Mouse (Mus musculus) 3T3-L1 (cell line): ENCODE results near the gene Cc2d2b.

Source experiments
- DNase-seq: peaks from one replicate; pipeline ENCODE4 v3.0.0-alpha.2; 2015; ENCODE audit warnings: low read depth, low spot score

Cc2d2b gene

DNA sequence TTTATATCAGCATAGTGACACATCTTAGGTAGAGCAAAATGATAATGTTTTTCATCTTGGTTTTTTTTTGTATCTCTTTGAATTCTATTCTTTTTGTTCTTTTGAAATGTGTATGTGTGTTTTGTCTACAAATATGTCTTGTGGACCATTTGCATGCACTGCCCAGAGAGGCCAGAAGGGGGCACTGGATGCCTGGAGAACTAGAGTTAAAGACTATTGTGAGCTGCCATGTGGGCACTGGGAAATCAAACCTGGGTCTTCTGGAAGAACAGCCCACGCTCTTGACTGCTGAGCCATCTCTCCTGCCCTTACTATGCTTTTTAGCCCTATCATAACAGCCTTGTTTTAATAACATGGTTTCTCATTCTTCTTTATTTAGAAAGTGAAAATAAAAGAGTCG lies 5.8 kb downstream of the Cc2d2b start:
- peak; percentile 62 for DNase-seq

DNA sequence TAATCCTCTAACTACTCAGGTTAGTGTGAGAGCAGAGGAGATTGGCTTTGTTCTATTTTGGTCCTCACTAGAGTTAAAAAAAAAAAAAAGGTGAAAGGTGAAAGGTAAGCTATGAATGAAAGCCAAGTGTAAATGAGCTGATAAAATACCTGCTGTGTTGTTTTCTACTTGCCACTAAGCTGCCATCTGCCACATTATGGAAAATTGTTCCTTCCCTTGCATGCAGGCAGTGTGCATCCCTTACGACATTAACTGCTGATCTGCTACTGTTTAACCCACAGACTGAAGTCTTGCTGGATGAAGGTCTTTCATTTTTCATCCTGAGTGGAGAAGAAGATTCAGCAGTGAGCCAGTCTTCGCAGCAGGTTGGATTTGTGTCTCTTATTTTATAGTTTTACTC lies 11.5 kb downstream of the Cc2d2b start:
- DNase-seq: no peak

DNA sequence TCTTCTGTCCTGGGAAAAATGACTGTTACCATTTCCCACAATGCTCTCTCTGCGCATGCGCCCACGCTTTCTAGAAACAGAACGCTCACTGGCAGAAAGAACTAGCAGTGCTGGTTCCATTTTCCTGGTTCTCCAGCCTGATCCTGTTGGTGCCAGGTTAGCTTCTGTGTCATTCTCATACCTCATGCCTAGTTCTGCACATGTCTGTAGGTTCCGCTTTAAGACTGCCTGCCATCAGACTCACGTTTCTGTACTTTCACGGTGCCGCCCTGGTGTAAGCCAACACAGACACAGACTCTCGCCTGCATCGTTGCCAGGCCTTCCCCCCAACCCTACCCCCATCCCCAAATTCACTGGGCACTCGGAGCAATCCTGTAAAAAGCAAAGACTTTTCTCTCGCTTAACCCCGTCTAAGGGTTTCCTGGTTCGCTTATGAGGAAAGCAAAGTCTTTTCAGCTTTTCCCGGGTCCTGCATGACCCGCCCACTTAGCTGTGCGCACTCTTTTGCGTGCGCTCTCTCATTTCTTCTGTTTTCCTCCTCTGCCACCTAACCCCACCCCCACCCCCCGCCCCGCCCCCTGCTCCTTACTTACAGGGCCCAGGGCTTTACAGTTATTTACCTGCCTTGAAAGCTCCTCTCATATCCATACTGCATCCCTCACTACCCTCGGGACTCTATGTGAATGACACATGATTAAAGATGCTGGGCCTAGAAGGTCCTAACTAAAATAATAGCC lies 13.6 kb downstream of the Cc2d2b start:
- DNase-seq: no peak

DNA sequence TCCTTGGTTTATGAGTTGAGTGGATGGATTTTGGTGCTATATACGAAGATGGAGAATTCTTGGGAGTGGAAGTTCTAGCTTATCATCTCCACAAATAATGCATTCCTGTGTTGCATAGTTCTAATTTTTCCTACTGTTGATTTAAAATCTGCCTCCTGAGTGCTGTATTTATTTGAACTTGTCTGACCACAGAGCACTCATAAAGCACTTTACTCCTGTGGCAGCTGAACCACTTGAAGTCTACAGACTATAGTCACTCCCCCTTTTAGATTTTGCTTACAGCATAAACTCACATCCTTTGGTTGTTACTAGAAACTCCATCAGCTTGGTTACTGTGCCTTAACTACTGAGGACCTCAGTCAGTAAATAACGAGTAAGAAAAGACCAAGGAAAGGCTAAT lies 18.6 kb downstream of the Cc2d2b start:
- no peak for DNase-seq

DNA sequence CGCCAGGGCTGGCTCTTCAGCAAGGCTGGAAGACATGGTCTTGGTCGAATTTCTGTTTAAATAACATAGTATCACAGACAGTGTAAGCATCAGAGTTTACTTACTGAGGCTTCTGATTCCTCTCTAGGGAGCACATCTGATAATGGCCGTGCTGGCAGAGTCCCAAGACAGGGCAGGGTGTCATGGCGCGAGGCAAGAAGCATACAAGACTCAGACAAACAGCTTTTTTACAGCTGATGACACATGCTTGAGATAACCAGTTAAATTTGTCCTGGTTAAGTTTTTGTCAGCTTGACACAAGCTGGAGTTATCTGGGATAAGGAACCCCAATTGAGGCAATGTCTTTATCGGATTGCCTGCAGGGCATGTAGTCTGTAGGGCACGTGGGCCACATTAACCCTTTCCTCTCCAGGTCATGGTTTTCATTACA lies 20.8 kb downstream of the Cc2d2b start:
- peak; percentile 9 for DNase-seq

DNA sequence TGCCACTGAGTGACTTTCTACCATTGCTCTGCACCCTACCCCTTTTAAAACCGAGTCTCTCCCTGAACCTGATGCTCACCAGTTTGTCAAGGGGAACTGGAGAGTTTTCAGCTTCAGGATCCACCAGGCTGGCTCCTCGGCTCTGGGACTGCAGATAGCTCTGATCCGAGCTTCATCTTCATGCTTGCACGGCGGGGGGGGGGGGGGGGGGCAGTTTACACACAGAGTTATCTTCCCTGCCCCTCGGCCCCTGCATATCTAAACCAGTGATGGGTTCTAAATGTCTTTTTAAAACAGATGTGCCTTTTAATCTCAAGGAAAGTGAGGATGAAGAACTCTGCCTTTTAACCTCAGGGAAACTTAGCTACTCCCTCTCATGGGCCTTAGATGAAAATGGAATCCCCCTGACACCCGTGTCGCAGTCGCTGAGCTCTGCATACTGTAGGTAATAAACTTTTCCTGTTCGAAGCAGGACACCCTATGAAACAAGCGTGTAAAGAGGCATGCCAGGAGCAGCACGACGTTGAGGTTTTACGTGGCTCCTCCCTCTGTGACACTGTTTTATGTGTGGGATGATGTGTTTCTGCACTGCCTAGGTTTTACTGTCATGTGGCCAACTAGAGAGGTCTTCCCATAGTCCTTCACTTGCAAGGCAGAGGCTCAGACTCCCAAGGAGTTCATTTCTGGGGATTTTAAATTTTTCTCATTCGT lies 39.6 kb downstream of the Cc2d2b start:
- no peak for DNase-seq

DNA sequence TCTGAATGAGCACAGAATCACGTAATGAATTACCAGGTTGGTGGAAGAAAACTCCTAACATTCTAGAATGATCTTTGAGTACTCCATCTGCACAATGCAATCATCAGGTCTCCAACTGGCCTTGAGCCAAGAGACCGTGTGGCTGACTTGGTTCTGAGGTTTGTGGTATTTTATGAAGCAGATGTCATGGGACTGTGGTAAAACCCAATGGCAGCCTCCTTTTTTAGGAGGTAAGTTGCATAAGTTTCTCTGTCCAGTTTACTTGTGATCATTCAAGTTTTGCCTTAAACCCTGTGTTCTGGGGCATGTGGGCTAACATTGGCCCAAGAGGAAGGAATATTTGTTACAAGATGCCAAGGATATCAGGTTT lies 40.1 kb downstream of the Cc2d2b start:
- DNase-seq: peak; percentile 10

DNA sequence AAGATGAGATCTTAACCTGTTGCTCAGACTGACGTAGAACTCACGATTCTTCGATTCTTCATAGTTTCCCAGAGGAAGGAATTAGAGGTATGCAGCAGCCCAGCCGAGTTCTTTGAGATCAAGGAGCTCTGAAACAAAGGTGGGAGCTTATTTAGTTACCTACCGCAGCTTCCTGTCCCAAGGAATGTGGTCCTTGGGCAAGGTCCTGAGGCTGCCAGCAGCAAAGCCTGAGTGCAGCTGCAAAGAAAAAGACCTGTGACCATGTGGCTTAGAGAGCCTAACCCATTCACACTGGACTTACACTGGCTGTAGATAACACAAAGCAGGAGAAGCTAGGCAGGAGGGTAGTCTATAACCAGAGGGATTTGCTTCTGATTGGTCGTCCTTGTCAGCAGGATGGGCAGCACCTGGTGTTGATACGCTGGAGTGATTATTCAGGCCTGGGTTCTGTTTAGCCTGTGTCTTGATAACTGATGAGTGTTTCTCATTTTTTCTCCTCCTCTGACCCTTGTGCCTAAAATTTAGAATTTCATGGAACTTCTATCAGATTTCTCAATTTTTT lies 56.7 kb downstream of the Cc2d2b start:
- DNase-seq: no peak

DNA sequence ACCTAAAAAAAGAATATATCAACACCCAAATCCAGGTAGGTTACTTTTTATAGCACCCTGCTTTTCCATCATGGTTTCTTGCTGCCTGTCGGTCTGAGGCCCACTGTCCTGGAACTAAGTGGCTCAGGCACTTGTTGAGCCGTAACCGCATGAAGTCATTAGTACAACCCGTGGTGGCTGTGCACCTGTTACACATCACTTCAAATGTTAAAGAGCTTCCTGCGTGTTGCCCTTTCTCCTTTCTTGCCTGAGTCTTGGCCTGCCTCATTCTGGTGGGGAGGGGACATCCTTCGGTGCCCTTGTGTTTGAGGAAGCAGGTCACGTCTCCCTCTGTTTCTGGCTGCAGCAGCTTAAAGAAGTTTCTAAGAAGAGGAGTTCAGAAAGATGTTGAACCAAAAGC lies 61.3 kb downstream of the Cc2d2b start:
- no peak for DNase-seq

DNA sequence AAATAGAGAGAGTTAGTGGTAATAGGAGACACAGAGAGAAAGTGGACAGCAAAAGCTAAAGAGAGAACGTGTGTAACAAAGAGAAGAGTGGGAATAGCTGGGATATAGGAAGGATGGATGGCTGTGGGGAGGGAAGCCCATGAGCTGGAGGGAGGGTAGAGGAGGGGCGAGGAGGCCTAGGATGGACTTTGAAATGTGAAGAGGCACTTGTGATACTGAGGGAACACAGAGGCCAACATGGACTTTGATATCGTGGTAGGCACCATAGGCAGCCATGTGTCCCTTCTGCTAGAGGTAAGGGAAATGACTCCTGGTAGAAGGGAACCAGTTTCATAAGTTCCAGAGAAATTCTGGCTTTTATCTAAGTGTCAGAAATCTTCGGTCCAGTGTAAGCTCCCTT lies 63.3 kb downstream of the Cc2d2b start:
- DNase-seq: no peak

DNA sequence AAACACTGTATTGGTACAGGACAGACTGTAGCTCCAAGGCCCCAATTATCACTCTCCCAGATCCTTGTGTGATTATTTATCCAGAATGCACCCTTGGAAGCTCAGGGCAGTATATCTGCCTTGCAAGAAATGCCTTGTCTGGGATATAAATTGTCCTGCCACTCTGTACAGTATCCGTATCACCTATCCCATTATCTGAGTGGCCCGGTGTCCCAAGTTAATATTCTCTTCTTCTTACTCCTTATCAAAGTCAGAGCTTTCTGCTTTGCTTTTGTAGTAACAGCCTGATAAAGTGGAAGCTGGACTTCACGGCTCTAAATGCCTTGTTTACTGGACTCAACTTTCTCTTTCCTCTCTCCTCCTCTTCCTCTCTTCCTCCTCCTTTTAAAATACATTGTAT lies 64.2 kb downstream of the Cc2d2b start:
- DNase-seq: no peak

DNA sequence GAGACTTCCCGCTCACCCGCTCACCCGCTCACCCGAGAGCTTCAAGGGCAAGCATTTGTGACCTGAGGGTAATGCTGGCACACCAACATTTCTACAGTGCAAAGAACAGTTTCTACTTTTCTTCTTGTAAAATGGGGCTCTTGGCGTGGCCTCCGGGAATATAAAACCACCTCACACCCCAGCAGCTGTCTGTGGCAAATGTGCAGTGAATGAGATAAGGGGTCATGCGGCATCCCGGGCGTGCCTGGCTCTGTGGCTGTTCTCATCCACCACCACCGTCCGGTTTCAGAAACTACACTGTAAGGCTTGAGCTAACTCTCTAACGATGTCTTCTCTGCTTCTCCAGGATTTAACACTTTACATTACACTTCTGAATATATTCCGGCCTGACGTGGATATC lies 64.8 kb downstream of the Cc2d2b start:
- DNase-seq: no peak

DNA sequence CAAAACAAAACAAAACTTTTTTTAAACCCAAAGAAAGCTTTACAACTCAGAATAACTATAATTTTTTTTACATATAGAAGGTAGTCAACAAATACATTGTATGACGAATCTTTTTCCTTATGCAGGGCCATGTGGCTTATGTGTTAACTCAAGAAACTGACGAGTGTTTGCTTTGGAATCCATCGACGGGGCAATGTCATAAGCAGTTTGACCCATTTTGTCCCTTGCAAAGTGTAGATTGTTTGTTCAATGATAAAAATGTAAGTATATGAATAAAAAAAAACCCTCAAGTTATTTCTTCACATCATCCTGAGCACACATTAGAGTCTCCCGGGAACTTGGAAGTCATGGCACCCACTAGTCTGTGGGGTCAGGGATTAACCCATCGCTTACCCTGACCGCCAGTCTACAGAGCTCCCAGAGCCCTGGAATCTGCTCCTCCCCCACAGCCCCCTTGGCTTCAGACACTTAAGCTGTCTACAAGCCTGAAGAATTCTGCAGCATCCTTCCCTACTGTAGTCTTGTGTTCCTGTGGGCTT lies 67.2 kb downstream of the Cc2d2b start:
- DNase-seq: no peak

DNA sequence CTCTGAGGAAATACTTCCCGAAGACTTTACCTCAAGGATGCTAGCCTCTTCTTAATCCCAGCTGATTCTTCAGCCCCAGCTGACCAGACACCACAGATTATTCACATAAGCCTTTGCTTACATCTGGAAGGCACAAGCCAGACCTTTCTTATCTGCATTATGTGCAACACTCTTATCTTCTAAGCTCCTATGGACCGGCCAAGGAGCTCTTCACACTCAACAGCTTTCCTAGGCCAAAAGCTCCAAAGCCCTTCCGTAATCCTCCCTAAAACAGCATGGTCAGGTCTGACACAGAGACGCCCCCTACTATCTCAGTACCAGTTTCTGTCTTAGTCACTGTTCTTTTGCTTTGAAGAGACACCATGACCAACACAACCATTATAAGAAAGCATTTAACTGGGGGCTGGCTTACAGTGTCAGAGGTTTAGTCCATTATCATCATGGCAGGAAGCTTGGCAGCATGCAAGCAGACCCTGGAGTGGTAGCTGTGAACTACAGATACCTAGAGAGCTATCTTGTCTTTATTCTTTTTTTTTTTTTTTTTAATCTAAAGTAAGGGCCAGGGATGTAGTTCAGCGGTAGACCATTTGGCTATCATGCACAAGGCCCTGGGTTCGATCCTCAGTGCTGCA lies 69.5 kb downstream of the Cc2d2b start:
- DNase-seq: no peak

DNA sequence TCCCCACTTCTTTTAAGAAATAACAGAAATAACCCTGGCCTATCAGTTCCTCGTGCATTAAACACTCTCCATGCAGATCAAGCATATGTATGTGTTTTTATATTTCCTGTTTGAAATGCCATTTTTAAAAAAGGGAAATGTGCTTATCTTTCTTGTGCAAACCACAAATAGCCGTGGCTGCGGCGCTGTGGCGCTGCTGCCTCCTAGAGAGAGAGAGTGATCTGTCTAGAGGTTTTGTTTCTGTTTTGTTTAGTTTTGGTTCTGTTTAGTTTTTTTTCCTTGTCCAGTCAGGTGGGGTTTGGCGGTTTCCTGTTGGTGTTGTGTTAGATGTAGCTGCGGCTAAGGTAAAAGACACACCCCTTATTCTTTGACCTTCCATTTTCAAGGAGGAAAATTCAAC lies 70.2 kb downstream of the Cc2d2b start:
- DNase-seq: no peak

DNA sequence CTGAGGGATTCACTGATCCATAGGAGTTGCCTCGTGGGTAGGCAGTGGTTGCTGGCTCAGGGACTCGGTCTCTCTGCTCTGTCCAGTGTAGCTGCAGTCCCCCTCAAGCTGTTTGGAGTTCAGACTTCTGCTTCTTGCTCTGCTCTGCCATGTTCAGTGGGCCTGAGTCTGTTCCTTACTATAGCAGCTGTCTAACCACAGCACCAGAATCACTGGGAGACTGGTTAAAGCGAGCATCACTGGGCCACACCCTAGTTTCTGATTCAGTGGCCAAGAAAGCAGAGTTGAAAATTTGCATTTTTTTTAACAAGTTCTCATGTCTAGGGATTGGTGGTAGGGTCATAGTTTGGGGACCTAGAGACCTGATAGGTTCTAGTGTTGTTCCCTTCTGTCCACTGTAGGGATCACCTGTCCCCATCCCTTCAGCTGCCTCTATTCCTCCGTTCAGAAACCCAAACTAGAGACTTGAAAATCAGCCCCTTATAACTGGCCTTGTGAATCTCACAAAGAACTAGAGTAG lies 72.8 kb downstream of the Cc2d2b start:
- DNase-seq: no peak

DNA sequence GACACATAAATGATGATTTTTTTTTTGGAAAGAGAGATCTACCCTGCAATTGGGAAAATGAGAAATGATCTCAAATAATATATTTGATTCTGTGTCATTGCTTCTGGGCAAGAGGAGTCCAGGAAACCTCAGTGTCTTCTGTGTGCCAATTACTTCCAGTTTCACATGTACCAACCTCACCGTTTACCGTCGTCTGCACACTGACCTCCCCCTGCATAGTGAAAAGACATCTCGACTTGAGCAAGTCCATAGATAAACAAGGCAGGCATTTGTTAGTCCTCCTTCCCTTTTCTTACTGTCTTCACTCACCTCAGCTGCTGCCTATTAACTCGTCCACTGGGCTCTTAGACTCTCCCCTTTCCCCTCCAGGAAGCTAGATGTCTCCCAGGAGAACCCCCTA lies 77.1 kb downstream of the Cc2d2b start:
- DNase-seq: no peak

DNA sequence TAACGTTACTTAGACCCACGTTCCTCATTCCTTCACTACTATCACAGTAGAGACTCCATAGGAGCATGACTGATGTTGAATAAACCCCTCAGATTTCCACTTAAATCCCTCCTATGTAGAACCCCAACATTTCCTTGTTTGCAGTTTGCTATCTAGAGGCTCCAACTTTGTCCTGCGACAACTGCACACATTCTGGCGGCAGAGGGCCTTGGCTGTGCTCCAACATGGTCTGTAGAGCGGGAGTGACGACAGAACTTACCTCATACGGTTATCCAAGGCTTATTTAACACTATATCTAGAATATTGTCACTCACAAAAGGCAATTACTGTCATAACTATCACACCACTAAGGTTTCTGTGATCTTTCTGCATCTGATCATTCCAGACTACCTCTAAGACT lies 78.2 kb downstream of the Cc2d2b start:
- DNase-seq: no peak

DNA sequence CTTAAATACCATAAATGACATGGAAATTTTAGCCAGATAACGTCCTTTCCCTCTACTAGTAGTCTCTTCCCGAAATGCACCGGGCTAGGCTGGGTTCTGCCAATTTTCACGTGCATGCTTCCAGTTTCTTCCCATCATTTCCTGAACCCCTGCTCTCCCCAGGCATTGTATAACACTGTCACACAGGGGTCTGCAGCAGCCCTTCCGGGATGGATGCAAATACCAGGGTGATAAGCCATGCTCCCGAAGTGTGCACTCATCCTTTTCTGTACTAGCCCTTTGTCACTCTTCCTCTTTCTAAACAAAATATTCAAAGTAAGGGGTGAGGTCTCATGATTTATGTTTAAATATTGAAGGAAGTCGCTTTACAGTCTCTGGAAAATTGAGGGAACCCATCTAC lies 81.6 kb downstream of the Cc2d2b start:
- DNase-seq: no peak

DNA sequence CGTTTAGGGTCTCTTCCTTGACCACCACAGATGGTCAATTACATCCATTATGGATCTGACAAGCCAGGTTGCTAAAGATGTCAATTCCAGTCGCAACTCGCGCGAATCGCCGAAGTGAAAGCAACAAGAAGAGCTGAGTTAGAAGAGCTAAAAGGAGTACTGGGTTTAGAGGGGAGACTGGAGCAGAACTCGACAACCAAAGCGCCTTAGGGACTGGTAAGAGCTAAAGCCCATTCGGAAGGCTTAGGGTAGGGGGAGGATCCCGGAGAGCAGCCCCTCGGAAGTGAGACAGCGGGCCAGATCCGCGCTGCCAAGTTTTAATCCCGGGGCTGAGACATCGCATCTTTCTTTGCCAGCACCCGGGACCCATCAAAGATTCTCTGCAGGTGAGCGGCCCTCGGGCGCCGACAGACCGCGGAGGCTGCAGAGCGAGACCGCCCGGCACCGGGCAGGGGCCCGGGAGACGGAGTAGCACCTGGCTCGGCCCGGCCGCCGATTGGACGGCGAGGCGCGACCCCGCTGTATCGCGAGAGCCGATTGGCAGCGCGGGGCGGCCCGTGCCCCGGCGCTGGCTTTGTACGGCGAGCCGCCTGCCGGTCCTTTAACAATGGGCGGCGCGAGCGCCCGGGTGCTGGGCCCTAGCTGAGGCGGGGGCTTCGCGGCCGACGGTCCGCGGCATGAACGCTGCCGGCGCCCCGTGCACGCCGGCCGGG lies 82.3 kb downstream of the Cc2d2b start, which contains the start of gene Ccnj:
TSS of gene Ccnj (plus strand) at position 577 of the 713 bp plus-strand sequence.
- peak; percentile 77 for DNase-seq

DNA sequence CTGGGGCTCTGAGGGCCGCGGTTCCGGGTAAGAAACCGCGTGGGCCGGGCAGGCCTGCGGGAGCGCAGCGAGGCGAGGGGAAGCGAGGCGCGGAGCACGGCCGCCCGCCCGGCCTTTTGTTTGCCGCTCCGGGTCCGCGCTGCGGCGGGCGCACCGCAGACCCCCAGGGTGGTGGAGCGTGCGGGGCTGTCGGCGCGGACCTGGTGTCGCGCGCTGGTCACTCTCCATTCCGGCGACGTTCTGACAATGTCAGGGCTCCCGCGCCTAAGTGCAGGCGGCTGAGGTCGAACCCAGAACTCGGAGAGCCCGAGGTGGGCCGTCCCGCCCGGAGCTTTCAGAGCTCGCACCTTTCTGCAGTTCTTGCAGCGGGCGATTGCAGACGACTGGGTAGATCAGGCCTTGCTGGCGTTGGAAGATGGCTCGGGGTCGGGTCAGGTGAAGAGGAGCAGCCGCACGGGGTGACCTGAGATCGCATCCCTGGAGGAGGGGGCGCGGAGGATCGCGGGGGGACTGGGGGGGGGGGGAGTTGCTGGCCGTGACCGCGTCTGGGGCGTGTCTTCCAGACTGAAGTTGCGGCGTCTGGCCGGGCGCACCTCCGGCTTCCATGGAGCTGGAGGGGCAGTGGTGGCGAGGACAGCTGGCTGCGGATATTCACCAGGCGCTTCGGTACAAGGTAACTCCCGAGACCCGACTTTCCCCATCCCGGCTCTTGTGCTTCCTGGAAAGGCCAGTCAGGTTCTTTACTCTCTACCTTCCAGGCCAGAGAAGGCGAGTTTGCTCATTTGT lies 83.1 kb downstream of the Cc2d2b start:
- DNase-seq: peak; percentile 45
